In genomic region chr11:48825979-48826751, GRCm38 (mm10) we compare ENCODE assay signal across 8 mouse cellular contexts. TPM values are rescaled to one million over a fixed set of nuclear protein-coding genes. Genes with fewer than 3 reads are reported as not detected.
DNase-seq lines count a peak whose midpoint lies in the region; ATAC-seq and TF ChIP-seq lines count a peak whose summit lies in the region.
"Not testable (repeated sequence)": the region's sequence is repeated elsewhere in the genome, so short reads cannot be mapped to it uniquely, and the experiment has no call there.

Gene Trim7 (plus strand): TSS chr11:48826140.
Gene Gm12184 (minus strand): TSS chr11:48826655.

- 0 out of 2 replicates have a peak within 1 kb of the TSS, but pooled peaks have one; percentile 12 for H3K27ac ChIP-seq in MEL (ENCODE audit: control insufficient read depth, low read depth, low read length)
- not testable (repeated sequence) for H3K27ac ChIP-seq in embryonic facial prominence, embryonic 13.5 days; left cerebral cortex, adult 2 months; midbrain, embryonic 16.5 days (ENCODE audit: low read length)
- H3K27ac ChIP-seq in hindbrain, embryonic 14.5 days, result 0 out of 2 replicates have a peak within 1 kb of the TSS, but pooled peaks have one; percentile 43
- peak within 1 kb of the TSS; percentile 33 for H3K27ac ChIP-seq in lung, embryonic 14.5 days (ENCODE audit: low read depth)
- peak within 1 kb of the TSS; percentile 65 for H3K27ac ChIP-seq in stomach, postnatal 0 days (replicated peaks)

- TF ChIP-seq POLR2A in MEL (IDR thresholded peaks at IDR 0.05; ENCODE audit: control insufficient read depth in 1 of 2, insufficient read depth in 1 of 2, low read depth in 1 of 2, low read length in 2 of 2, poor library complexity in 1 of 2), result not testable (repeated sequence)

- DNase-seq in MEL (ENCODE audit: low read depth, low spot score); hindbrain, embryonic 14.5 days (ENCODE audit: low spot score); left cerebral cortex, adult 2 months (ENCODE audit: extremely low spot score in 1 of 2, low spot score in 2 of 2); lung, embryonic 14.5 days; stomach, postnatal 0 days (ENCODE audit: low spot score): not testable (repeated sequence)

- peak; percentile 78 for ATAC-seq in embryonic facial prominence, embryonic 13.5 days (ENCODE audit: insufficient number of reproducible peaks, insufficient read depth, low FRiP score, low TSS enrichment, low read depth)
- ATAC-seq in granulocyte monocyte progenitor cell, adult 5-6 weeks (replicated peaks; ENCODE audit: poor library complexity, severe bottlenecking), result peak; percentile 50
- ATAC-seq in hindbrain, embryonic 14.5 days (ENCODE audit: low FRiP score), result peak; percentile 74
- peak; percentile 80 for ATAC-seq in lung, embryonic 14.5 days (ENCODE audit: insufficient read depth)
- peak; percentile 70 for ATAC-seq in midbrain, embryonic 16.5 days
- ATAC-seq in stomach, postnatal 0 days (ENCODE audit: low FRiP score, low TSS enrichment), result peak; percentile 87

- intact Hi-C loops in left cerebral cortex, adult 2 months (cut with DNase I), result not testable (repeated sequence)

- peak within 1 kb of the TSS; percentile 58 for H3K9ac ChIP-seq in MEL (ENCODE audit: control insufficient read depth, low read depth, low read length, poor library complexity, severe bottlenecking)
- H3K9ac ChIP-seq in embryonic facial prominence, embryonic 13.5 days, result peak within 1 kb of the TSS; percentile 73
- H3K9ac ChIP-seq in hindbrain, embryonic 14.5 days, result peak within 1 kb of the TSS; percentile 36; the same call in 1 of the 2 replicates
- H3K9ac ChIP-seq in lung, embryonic 14.5 days, result peak within 1 kb of the TSS; percentile 52
- H3K9ac ChIP-seq in midbrain, embryonic 16.5 days (ENCODE audit: low read depth, low read length), result 0 out of 2 replicates have a peak within 1 kb of the TSS, but pooled peaks have one; percentile 34
- peak within 1 kb of the TSS; percentile 52 for H3K9ac ChIP-seq in stomach, postnatal 0 days (ENCODE audit: low read length)

- not testable (repeated sequence) for TF ChIP-seq RAD21 in MEL (IDR thresholded peaks at IDR 0.05; ENCODE audit: low read depth, low read length)

- under 1% methylated on average over 48 of the region's 92 CpGs for WGBS in embryonic facial prominence, embryonic 13.5 days
- WGBS in hindbrain, embryonic 14.5 days, result under 1% methylated on average over 45 of the region's 92 CpGs
- whole genome bisulfite sequencing in lung, embryonic 14.5 days, result under 1% methylated on average over 33 of the region's 92 CpGs
- WGBS in midbrain, embryonic 16.5 days, result under 1% methylated on average over 29 of the region's 92 CpGs
- 1% methylated on average over 24 of the region's 92 CpGs for WGBS in stomach, postnatal 0 days

- TF ChIP-seq CTCF in MEL (IDR thresholded peaks at IDR 0.05 in 2 of 3, conservative IDR thresholded peaks at IDR 0.05 in 1 of 3; ENCODE audit: control insufficient read depth in 1 of 3, insufficient read depth in 1 of 3, low read depth in 2 of 3, low read length in 3 of 3, poor library complexity in 1 of 3, severe bottlenecking in 1 of 3); left cerebral cortex, adult 2 months (IDR thresholded peaks at IDR 0.05); lung, embryonic 14.5 days (IDR thresholded peaks at IDR 0.05; ENCODE audit: low read depth): not testable (repeated sequence)
- peak; percentile 41 for TF ChIP-seq CTCF in stomach, postnatal 0 days (IDR thresholded peaks at IDR 0.05; ENCODE audit: low read depth)

- peak within 1 kb of the TSS; percentile 57 to 67 for H3K4me3 ChIP-seq in MEL (ENCODE audit: control insufficient read depth in 1 of 2, insufficient read depth in 1 of 2, low read depth in 2 of 2, low read length in 2 of 2)
- peak within 1 kb of the TSS; percentile 49 for H3K4me3 ChIP-seq in embryonic facial prominence, embryonic 13.5 days
- peak within 1 kb of the TSS; percentile 41 for H3K4me3 ChIP-seq in hindbrain, embryonic 14.5 days (replicated peaks; ENCODE audit: low read length)
- peak within 1 kb of the TSS; percentile 33 for H3K4me3 ChIP-seq in left cerebral cortex, adult 2 months
- H3K4me3 ChIP-seq in lung, embryonic 14.5 days (ENCODE audit: low read depth, low read length), result peak within 1 kb of the TSS; percentile 44
- peak within 1 kb of the TSS; percentile 45 for H3K4me3 ChIP-seq in midbrain, embryonic 16.5 days (ENCODE audit: low read depth, low read length)
- H3K4me3 ChIP-seq in stomach, postnatal 0 days (ENCODE audit: low read depth, low read length), result peak within 1 kb of the TSS; percentile 45

- peaks cover 0 to 23% of the 10 kb centered on the region in 2 experiments; a peak in 2 of 4 replicates for H3K4me1 ChIP-seq in MEL (ENCODE audit: control insufficient read depth in 1 of 2, insufficient read depth in 2 of 2, low read length in 2 of 2)
- not testable (repeated sequence) for H3K4me1 ChIP-seq in embryonic facial prominence, embryonic 13.5 days; lung, embryonic 14.5 days (ENCODE audit: insufficient read depth); stomach, postnatal 0 days (replicated peaks; ENCODE audit: control insufficient read depth, insufficient read depth)
- H3K4me1 ChIP-seq in hindbrain, embryonic 14.5 days (replicated peaks; ENCODE audit: control insufficient read depth, insufficient read depth, low read length), result peaks cover 13% of the 10 kb centered on the region; the same call in 1 of the 2 replicates
- peaks cover 12% of the 10 kb centered on the region for H3K4me1 ChIP-seq in midbrain, embryonic 16.5 days (ENCODE audit: control insufficient read depth, insufficient read depth, low read length)

- not testable (repeated sequence) for H3K9me3 ChIP-seq in MEL (replicated peaks; ENCODE audit: insufficient read depth, low read length); embryonic facial prominence, embryonic 13.5 days; hindbrain, embryonic 14.5 days (ENCODE audit: control insufficient read depth, low read length); lung, embryonic 14.5 days (ENCODE audit: low read depth, low read length); midbrain, embryonic 16.5 days (replicated peaks; ENCODE audit: control insufficient read depth, low read length, poor library complexity, severe bottlenecking); stomach, postnatal 0 days (ENCODE audit: control insufficient read depth, low read length)

- H3K36me3 ChIP-seq in MEL (ENCODE audit: control insufficient read depth in 1 of 2, insufficient read depth in 2 of 2, low read length in 2 of 2); embryonic facial prominence, embryonic 13.5 days; hindbrain, embryonic 14.5 days (replicated peaks; ENCODE audit: control insufficient read depth, insufficient read depth); lung, embryonic 14.5 days (ENCODE audit: insufficient read depth); midbrain, embryonic 16.5 days (ENCODE audit: control insufficient read depth, insufficient read depth, low read length); stomach, postnatal 0 days (ENCODE audit: control insufficient read depth, insufficient read depth, low read length): not testable (repeated sequence)

- H3K79me2 ChIP-seq in MEL (ENCODE audit: control insufficient read depth, insufficient read depth, low read length, poor library complexity), result not testable (repeated sequence)

- H3K4me2 ChIP-seq in embryonic facial prominence, embryonic 13.5 days, result peak within 1 kb of the TSS; percentile 66
- peak within 1 kb of the TSS; percentile 56 for H3K4me2 ChIP-seq in hindbrain, embryonic 14.5 days (replicated peaks)
- peak within 1 kb of the TSS; percentile 79 for H3K4me2 ChIP-seq in lung, embryonic 14.5 days
- peak within 1 kb of the TSS; percentile 63 for H3K4me2 ChIP-seq in midbrain, embryonic 16.5 days (ENCODE audit: low read length)
- peak within 1 kb of the TSS; percentile 63 for H3K4me2 ChIP-seq in stomach, postnatal 0 days (replicated peaks; ENCODE audit: low read depth)

- not testable (repeated sequence) for H3K27me3 ChIP-seq in MEL (ENCODE audit: control insufficient read depth in 1 of 2, insufficient read depth in 2 of 2, low read length in 2 of 2); midbrain, embryonic 16.5 days (ENCODE audit: control insufficient read depth, insufficient read depth, low read depth, low read length); stomach, postnatal 0 days (ENCODE audit: control insufficient read depth, insufficient read depth, low read length)
- peaks cover 19% of the 10 kb centered on the region for H3K27me3 ChIP-seq in embryonic facial prominence, embryonic 13.5 days
- peaks cover 24% of the 10 kb centered on the region for H3K27me3 ChIP-seq in hindbrain, embryonic 14.5 days (ENCODE audit: control insufficient read depth, insufficient read depth, low read length)
- H3K27me3 ChIP-seq in lung, embryonic 14.5 days (ENCODE audit: insufficient read depth, low read length), result peaks cover 11% of the 10 kb centered on the region; the same call in 1 of the 2 replicates

- TF ChIP-seq EP300 in MEL (IDR thresholded peaks at IDR 0.05; ENCODE audit: low read depth in 1 of 2, low read length in 2 of 2); stomach, postnatal 0 days (optimal IDR thresholded peaks at IDR 0.05): not testable (repeated sequence)

RNA-seq across cellular contexts. Expression of gene Trim7, which starts in this region (rescaled TPM):
- 0.72 and 0.81 TPM in 2 replicates for total RNA-seq in MEL (2012; rRNA removed)
- 1 to 10 TPM in 1 of 2 experiments, not detected in 1; 1.3 TPM for polyA plus RNA-seq in MEL (2012; ENCODE audit: insufficient read depth in 1 of 2, insufficient read length in 2 of 2, low read depth in 1 of 2, low replicate concordance in 2 of 2, missing spikeins in 1 of 2)
- polyA plus RNA-seq in embryonic facial prominence, embryonic 13.5 days (2015; fragmentation: Nextera tagmentation; extraction: Ambion mirVana), result 1.0 and 1.1 TPM in 2 replicates
- total RNA-seq in granulocyte monocyte progenitor cell, adult 5-6 weeks (2014; fragmentation: Nextera tagmentation), result not detected in 2 replicates
- 0.30 and 0.41 TPM in 2 replicates for total RNA-seq in granulocyte monocyte progenitor cell, adult 5-6 weeks (2017)
- polyA plus RNA-seq in hindbrain, embryonic 14.5 days (2014; fragmentation: Nextera tagmentation; extraction: Ambion mirVana), result 1.7 and 2.5 TPM in 2 replicates
- 1 to 10 TPM; 2.4 to 3.3 TPM for total RNA-seq in left cerebral cortex, adult 2 months (2021)
- 0.55 and 1.4 TPM in 2 replicates for polyA plus RNA-seq in lung, embryonic 14.5 days (2014; fragmentation: Nextera tagmentation; extraction: Ambion mirVana)
- 1.8 and 3.6 TPM in 2 replicates for polyA plus RNA-seq in midbrain, embryonic 16.5 days (2015; fragmentation: Nextera tagmentation; extraction: Ambion mirVana)
- polyA plus RNA-seq in stomach, postnatal 0 days (2015; fragmentation: Nextera tagmentation; extraction: Ambion mirVana), result 3.0 and 3.4 TPM in 2 replicates

RNA-seq across cellular contexts. Expression of gene Gm12184, which starts in this region (rescaled TPM):
- 7.1 and 10.9 TPM in 2 replicates for total RNA-seq in MEL (2012; rRNA removed)
- polyA plus RNA-seq in MEL (2012; ENCODE audit: insufficient read depth in 1 of 2, insufficient read length in 2 of 2, low read depth in 1 of 2, low replicate concordance in 2 of 2, missing spikeins in 1 of 2), result 10 to 100 TPM in 1 of 2 experiments, not detected in 1; 15.3 TPM
- 3.4 and 3.6 TPM in 2 replicates for polyA plus RNA-seq in embryonic facial prominence, embryonic 13.5 days (2015; fragmentation: Nextera tagmentation; extraction: Ambion mirVana)
- 2.9 and 10.5 TPM in 2 replicates for total RNA-seq in granulocyte monocyte progenitor cell, adult 5-6 weeks (2014; fragmentation: Nextera tagmentation)
- total RNA-seq in granulocyte monocyte progenitor cell, adult 5-6 weeks (2017), result 14.2 and 35.9 TPM in 2 replicates
- 1.6 and 2.4 TPM in 2 replicates for polyA plus RNA-seq in hindbrain, embryonic 14.5 days (2014; fragmentation: Nextera tagmentation; extraction: Ambion mirVana)
- total RNA-seq in left cerebral cortex, adult 2 months (2021), result 1 to 10 TPM; 1.1 to 2.6 TPM
- 11.3 and 11.8 TPM in 2 replicates for polyA plus RNA-seq in lung, embryonic 14.5 days (2014; fragmentation: Nextera tagmentation; extraction: Ambion mirVana)
- 1.3 and 1.8 TPM in 2 replicates for polyA plus RNA-seq in midbrain, embryonic 16.5 days (2015; fragmentation: Nextera tagmentation; extraction: Ambion mirVana)
- 5.0 and 7.3 TPM in 2 replicates for polyA plus RNA-seq in stomach, postnatal 0 days (2015; fragmentation: Nextera tagmentation; extraction: Ambion mirVana)
